Mouse (Mus musculus): ENCODE results near the gene Skiv2l. TPM values are rescaled to one million over a fixed set of nuclear protein-coding genes. Genes with fewer than 3 reads are reported as not detected.
"Not testable (repeated sequence)": the region's sequence is repeated elsewhere in the genome, so short reads cannot be mapped to it uniquely, and the experiment has no call there.

The Skiv2l gene
- total RNA-seq, 2 experiments from 2014 or later: 71.4 to 74.8 TPM

DNA sequence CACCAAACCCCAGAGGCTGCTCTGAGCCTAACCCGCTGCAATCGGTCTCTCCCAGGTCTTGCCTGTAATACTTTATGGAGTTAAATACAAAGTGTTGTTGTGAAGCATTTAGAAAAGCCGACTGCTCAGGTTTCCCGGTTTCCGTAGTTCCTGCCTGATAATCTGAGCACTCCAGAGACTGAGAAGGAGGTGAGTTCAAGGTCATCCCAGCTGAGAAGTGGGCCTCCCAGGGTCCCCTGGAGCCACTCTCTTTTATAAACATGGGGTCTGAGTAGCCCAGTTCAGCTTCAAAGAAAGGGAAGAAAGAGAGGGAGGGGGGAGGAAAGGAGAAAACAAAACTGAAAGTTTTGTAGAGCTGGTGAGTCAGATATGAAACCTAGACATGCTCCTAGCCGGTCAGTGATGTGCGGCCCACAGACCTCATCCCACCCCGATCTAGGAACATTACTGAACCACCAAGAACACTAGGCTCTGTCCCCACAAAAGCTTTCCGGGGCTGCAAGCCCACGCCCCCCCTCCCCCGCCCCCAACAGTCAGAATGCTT lies 29.4 kb upstream of the Skiv2l start, which contains the start of gene Zbtb12:
TSS of gene Zbtb12 (plus strand) at position 148 of the 544 bp plus-strand sequence.
- no peak for DNase-seq (ENCODE audit: low spot score in 2 of 2)

GRCm38 (mm10) chr17:34874321-34874720 lies 24.3 kb upstream of the Skiv2l start:
- no peak for DNase-seq (ENCODE audit: low spot score in 2 of 2)

DNA sequence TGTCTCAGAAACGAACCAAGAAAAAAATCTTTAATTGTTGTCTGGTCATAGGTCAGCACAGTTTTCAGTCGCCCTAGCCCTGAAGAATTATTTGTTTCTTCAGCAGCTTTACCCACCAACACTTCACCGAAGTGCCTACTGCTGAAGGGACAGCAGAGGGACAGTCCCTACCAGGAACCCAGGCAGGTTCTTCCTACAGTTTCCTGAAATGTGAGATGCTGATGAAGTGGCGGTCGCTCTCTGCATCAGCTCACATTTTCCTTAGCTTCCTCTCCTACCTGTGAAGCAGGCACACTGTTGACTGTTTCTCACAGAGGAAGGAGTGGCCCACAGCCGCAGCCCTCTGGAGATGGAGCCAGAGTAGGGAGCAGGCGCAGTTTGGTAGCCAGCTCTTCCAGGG lies 16.0 kb upstream of the Skiv2l start:
- no peak for DNase-seq (ENCODE audit: low spot score in 2 of 2)

- DNase-seq (ENCODE audit: low spot score in 2 of 2): no peak
Measured at GRCm38 (mm10) chr17:34862416-34863081, 12.5 kb upstream of the Skiv2l start, which contains the start of gene Cfb. Cfb (minus strand) TSS chr17:34862518.

GRCm38 (mm10) chr17:34861704-34862415 lies 11.8 kb upstream of the Skiv2l start:
- DNase-seq (ENCODE audit: low spot score in 2 of 2): no peak

DNA sequence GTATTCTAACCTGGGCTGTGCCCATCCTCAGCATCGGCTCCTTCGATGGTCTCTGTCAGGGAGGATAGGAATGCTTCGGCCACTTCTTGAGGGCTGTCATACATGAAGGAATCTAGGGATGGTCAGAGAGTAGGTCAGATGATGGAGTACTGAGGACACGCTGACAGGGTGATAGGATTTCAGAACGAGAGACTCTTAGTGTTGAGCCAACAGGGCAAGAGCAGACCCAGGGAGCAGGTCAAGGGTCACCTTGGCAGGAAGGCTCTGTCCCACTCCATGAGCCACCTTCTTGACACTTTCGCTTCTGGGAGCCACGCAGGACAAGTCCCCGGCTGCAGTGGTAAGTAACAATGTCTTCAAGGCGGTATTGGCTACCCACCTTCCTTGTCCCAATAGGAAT lies 10.5 kb upstream of the Skiv2l start:
- no peak for DNase-seq (ENCODE audit: low spot score in 2 of 2)

GRCm38 (mm10) chr17:34858670-34859069 lies 8.7 kb upstream of the Skiv2l start:
- no peak for DNase-seq (ENCODE audit: low spot score in 2 of 2)

DNA sequence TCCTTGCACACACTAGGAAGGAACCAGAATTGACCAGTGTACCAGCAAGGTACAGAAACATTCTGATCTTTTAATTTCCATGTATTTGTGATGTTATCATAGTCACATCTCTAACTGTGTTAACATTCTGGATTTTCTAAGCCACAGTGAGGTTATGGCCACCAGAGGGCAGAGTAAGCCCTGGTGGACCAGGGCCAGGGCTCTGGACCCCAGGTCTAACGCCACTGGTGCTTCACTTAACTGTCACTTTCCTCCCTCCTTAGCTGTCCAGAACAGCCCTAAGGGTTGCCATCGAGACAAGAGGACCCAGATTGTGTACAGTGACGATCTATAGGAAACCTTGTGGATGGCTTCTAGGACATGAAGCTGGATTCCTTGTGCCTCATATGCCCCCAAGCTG lies 5.8 kb upstream of the Skiv2l start:
- DNase-seq (ENCODE audit: low spot score in 2 of 2): peak; percentile 45 to 64

GRCm38 (mm10) chr17:34854761-34855160 lies 4.8 kb upstream of the Skiv2l start:
- DNase-seq (ENCODE audit: low spot score in 2 of 2): no peak

DNA sequence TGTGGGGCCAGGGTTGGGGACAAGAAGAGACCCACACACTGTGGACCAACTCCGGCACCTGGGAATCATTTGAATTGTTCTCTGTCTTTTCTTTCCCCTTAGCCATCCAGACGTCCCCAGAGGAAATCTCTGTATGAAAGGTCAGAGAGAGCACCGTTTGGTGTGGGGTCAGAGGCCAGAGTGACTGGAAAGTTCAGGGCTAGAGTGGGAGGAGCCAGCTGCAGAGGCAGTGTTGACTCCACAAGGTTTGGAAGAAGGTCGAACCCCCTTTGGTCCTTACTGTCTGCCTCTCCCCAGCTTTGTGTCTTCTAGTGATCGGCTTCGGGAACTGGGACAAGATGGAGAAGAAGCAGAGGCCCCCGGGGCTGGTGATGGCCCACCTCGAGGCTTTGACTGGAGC lies 3.5 kb upstream of the Skiv2l start:
- no peak for DNase-seq (ENCODE audit: low spot score in 2 of 2)

DNA sequence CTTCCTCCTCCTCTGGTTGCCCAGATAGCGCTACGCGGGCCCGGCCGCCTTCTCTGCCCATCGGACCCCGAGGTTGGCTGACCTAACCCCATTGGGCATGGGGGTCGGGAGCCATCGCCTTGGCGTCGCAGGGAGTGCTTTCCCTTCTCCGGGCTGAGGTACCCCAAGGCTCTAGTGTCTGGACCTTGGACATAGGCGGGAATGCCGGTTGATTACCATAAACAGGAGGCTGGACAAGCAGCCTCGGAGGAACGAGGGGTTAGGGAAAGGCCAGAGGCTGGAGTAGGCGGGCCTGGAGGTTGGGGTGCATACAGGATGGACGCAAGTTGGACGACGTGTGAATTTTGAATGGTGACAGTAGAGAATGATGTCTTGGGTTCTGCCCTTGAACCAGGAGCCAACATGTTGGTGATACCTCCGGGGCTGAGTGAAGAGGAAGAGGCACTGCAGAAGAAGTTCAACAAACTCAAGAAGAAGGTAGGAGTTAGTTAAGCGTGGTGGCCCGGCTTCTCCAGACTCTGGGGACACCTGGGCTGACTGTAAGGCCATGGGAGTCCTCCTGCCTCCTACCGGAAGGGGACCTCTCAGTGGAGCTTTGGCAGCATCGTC lies 611 bp upstream of the Skiv2l start:
- no peak for DNase-seq (ENCODE audit: low spot score in 2 of 2)

- DNase-seq (ENCODE audit: low spot score in 2 of 2): no peak
Measured at GRCm38 (mm10) chr17:34847615-34848014, 2.4 kb downstream of the Skiv2l start.

- no peak for DNase-seq (ENCODE audit: low spot score in 2 of 2)
Measured at GRCm38 (mm10) chr17:34847192-34847591, 2.8 kb downstream of the Skiv2l start.

DNA sequence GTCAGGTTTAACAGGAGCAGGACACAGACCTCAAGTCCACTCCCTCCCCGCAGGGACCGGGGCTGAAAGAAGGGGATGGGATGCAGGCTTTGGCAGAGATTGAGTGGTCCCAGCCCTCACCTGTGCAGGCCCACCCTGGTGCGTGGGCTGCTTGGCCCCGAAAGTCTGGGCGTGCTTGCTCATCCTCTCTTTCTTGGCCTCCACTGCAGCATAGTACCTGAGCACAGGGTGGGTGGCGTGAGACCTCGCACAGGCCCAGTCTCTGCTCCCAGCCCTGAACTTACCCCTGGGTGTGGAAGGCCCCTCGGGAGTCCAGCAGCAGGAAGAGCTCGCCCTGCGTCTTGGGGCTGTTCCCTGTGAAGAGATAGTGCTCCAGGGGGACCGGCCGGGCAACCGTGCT lies 5.1 kb downstream of the Skiv2l start:
- DNase-seq (ENCODE audit: low spot score in 2 of 2): no peak

- no peak for DNase-seq (ENCODE audit: low spot score in 2 of 2)
Measured at GRCm38 (mm10) chr17:34840736-34841307, 9.2 kb downstream of the Skiv2l start.

GRCm38 (mm10) chr17:34838785-34839184 lies 11.2 kb downstream of the Skiv2l start:
- DNase-seq (ENCODE audit: low spot score in 2 of 2): no peak

DNA sequence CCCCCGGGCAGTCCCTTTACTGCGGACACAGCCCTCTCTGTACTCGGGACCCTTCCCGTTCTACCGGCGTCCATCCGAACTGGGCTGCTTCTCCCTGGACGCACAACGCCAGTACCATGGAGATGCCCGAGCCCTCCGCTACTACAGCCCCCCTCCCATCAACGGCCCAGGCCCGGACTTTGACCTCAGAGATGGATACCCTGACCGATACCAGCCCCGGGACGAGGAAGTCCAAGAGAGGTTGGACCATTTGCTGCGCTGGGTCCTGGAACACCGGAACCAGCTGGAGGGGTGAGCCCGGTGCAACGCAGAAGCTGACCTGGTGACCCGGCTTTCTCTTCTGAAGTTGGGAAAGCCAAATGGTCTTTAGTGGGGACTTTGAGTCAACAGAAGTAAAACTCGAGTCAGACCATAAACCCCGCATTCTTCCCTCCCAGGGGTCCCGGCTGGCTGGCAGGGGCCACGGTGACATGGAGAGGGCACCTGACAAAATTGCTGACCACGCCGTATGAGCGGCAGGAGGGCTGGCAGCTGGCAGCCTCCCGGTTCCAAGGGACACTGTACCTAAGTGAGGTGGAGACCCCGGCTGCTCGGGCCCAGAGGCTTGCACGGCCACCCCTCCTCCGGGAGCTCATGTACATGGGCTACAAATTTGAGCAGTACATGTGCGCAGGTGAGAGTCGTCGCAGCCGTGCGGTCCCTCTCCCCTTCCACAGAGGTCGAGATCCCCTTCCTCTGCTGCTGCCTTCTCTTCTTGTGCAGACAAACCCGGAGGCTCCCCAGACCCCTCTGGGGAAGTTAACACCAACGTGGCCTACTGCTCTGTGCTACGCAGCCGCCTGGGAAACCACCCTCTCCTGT lies 12.3 kb downstream of the Skiv2l start:
- peak in 1 of 2 experiments; percentile 20 for DNase-seq (ENCODE audit: low spot score in 2 of 2)

GRCm38 (mm10) chr17:34836856-34837221 lies 13.2 kb downstream of the Skiv2l start, which contains the start of the genes Stk19 and Dxo:
Stk19 (minus strand) TSS chr17:34836945.
Dxo (plus strand) TSS chr17:34837019.
- DNase-seq (ENCODE audit: low spot score in 2 of 2): peak; percentile 97

DNA sequence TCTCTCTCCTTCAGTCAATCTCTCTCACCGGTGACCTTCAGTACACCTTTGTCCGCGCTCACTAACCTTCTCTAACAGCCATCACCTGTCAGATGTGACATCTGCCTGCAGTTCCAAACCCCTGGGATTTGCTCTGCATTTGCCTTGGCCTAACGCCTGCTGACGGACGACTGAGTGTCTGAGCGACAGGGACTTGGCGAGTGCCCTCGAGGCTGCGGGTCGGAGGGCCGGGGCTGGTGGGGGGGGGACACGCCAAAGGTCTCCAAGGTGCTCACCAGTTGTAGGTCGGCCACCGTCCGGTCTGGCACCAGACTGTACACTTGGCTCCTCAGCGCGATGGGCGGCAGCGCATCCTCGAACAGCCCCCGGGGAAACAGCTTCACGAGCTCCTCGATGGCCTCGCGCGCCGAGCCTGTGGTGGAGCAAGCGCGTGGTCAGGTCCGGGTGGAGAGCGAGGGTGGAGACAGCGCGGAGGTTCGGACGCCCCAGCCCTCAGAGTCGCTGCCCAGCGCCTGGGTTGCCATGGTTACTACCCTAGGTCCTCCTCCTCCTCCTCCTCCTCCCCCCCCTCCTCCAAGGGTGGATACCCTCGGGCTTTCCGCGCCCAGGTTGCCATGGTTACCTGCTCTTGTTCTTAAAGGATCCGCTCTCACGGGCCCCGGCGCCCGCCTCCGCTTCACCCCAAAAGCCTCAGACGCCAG lies 13.7 kb downstream of the Skiv2l start:
- DNase-seq (ENCODE audit: low spot score in 2 of 2): no peak

GRCm38 (mm10) chr17:34830776-34831175 lies 19.2 kb downstream of the Skiv2l start:
- DNase-seq (ENCODE audit: low spot score in 2 of 2): not testable (repeated sequence)

Measured in layer of hippocampus, postnatal 10 days (tissue).